Mouse (Mus musculus): ENCODE measurements at regions not wholly inside any gene's neighbourhood (a gene's known extent, or its start where the extent isn't known, plus 50 kb on each side); places are given as distances from the start of the nearest gene placed in this dataset.

DNA sequence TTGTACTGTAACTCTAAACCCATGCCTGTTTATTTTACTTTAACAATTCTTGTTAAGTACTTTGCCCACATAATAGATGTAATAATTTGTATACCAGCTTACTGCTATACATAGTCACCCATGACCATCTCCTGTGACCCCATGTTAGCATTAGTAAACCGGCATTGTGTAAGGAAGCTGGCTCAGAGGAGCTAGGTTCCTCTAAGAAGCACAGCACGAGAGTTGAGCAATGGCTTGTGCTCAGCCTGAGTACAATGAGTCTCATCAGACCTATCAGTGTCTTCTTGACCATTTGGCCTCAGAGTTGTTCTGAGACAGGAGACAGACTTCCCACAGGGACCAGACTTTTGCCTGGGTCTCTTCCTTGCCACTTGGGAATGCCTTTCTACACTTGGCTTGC is 279.6 kb downstream of the Maf start:
- no peak for DNase-seq (ENCODE audit: low read depth)

DNA sequence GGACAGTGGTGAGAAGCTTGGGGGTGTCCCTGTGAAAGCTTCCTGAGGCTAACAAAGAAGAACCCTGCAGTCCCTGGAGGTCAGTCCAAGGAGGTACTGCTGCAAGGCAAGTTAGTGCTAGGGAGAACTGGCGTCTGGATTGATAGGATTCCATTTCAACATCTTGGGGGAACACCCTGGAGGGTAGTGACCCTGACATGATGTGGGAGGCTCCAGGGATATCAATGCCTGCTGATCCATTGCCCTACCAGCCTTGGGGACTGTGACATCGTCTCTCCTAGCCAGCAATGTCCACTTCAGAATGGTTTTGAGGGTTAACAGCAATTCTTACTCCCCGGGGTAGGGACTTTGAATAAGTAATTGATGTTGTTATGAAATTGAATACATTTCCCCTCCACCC is 280.1 kb downstream of the Maf start:
- no peak for DNase-seq (ENCODE audit: low read depth)

DNA sequence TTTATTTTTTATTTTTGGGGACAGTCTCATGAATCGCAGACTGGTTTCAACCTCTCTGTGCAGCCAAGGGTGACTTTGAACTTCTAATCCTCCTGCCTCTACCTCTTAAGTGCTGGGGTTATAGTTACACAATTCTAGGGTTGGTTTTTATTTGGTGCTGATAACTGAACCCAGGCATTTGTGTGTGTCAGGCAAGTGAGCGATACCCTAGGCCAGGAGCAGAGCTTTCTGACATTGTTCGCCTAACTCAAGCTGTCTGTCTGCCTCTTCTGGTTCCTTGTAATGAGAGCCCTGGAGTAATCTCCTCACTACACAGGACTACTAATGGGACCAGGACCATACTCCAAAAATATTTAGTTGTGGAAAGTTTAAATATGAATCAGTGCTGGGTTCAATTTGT is 281.1 kb downstream of the Maf start:
- DNase-seq (ENCODE audit: low read depth) = no peak

DNA sequence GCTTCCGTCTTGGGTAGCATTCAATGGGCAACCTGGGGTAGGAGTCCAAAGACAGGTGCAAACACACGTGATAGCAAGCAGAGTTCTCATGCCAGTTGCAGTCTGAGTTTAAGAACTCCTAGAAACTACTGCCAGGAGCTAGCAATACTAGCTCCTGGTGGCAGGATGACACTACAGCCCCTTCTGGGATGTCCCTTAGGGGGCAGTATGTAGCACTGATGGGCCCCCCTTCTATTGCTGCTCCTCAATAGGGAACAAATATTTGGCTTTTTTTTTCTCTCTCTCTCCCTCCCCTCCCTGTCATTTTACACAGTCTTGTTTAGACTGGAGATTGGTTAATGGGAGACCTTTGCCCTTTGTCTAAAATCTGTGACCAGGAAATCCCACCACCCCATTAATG is 282.2 kb downstream of the Maf start:
- no peak for DNase-seq (ENCODE audit: low read depth)

DNA sequence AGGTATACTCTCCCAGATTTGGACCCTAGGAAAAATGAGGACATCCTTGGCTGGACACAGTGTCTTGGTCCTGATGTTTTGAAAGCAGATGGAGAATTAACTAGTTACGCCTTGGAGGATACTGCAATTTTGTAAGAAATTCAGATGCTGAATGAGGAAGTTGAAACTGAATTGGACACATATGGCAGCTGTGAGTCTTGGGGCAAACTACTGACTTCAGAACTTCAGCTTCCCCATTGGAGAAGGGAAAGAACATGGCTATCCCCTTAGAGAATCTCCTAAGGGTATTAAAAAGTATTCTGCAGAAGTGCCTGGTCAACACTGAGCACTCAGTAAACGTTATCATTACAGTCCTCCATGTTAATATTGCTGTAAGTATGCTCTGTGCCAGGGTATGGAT is 283.9 kb downstream of the Maf start:
- no peak for DNase-seq (ENCODE audit: low read depth)

DNA sequence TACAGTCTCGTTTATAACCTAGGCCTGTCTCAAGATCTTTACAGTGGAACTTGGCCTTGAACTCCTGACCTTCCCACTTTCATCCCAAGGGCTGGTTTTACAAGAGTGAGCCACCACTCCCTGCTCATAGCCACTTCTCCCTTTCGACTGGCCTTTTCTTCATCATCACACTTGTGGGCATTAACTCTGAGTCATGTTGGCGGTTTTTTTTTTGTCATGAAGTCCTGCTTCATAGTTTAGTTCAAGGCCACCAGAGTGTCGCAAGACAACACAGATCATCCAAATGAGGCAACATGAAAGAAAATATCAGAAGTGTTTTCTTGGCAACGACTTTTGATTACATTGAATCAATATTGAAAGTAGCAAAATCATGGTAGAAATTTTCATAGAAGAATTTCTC is 284.5 kb downstream of the Maf start:
- no peak for DNase-seq (ENCODE audit: low read depth)

DNA sequence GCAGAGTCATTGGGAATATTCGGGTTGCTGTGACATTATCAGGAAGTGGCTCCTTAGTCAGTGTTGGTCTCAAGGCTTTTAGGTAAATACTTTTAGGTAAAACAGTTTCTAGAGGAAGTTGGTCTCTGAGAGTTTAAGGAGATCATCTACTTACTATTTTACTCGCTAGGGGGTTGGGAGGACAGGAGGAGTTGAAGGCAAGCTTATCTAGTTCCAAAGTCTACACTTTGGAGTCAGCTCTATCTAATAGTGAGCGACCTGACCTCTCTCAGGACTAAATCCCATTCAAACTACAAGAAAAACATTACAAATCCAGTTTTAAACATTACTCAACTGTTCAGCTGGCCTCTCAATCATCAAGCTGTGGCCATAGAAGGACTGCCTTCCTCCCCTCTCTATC is 287.1 kb downstream of the Maf start:
- no peak for DNase-seq (ENCODE audit: low read depth)

DNA sequence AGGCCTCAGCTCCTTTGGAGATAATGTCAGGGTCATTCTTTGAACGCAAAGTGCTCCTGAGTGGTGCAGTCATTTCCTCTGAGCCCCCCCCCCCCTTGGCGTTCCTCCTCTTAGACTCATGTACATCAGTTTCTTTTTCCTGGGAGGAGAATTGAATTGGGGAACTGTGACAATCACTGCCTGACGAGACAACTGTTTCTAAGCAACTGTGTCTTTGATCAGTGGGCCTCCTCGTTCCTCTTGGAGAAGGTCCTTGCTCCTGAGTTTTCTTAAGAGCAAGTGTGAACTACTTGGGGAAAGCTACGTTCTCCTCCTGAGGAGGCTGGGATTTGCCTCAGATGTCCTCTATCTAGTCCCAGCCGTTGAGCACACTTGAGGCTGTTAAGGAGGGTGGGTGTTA is 287.5 kb downstream of the Maf start:
- no peak for DNase-seq (ENCODE audit: low read depth)

DNA sequence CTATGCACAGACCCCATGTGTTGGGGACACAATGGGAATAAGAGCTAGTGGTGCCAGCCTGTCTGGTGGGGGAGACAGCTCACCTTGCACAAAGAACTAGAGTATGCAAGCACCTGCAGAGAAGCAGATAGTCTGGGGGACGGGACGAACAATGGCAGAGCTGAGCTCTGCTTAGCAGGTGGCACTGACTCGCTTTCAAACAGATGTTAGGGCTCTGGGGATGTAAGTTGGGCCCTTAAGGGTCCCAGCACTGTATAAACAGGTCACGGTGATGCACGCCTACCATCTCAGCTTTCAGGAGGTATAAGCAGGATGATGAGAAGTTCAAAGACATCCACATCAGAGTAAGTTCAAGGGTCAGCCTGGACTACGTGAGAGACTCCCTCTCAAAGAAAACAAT is 289.5 kb downstream of the Maf start:
- DNase-seq (ENCODE audit: low read depth) = no peak

DNA sequence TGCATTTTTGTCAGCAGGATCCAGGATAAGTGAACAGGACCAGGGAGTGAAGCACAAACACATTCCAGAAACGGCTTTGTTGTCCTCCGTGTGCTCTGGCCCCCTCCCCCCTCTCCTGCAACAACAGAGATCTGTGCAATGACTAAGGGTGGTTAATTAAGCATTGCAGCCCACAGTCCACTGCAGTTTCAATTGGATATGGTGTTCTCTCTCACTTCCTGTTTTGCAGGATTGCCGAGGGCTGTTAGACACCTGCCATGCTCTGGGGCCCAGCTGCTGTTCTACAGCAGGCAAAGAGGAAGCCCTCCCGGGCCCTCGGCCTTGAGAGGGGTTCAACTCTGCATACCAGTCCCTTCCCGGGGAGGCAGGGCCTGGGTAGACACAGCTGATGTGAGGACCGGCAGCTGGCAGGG is 293.5 kb downstream of the Maf start:
- DNase-seq (ENCODE audit: low read depth) = no peak

DNA sequence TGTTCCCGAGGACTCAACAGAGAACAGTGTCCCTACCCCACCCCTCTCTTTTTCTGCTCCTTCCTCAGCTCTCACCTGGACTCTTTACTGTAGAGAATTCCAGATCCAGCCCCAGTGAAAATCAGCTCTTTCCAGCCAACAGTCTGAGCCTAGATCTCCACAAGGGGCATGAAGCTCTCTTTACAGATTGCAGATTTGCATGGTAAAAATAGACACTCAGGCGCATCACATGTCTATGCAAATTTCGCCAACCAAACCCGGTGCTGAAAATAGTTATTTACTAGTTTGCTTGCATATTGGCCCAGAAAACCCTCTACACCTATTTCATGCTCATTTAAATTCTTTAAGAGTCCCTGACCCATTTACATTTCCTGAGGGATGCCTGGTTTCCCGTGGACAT is 295.8 kb downstream of the Maf start:
- DNase-seq (ENCODE audit: low read depth) = no peak

DNA sequence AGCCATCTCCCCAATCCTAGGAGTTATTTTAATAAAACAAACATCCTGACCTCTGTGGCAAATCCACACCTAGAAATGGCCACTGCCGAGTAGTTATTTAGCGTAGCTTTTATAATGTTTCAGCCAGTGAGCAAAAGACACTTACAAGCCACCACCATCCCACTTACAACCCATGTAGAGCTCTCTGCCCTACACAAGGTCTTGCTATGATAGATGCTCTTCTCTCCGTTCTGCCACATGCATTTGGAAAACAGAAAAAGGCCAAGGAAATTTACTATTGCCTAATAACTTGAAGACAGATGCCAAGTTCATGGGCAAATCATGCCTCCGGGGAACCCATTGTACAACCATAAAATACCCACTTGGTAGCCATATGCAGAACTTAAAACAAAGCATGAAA is 296.5 kb downstream of the Maf start:
- no peak for DNase-seq (ENCODE audit: low read depth)

DNA sequence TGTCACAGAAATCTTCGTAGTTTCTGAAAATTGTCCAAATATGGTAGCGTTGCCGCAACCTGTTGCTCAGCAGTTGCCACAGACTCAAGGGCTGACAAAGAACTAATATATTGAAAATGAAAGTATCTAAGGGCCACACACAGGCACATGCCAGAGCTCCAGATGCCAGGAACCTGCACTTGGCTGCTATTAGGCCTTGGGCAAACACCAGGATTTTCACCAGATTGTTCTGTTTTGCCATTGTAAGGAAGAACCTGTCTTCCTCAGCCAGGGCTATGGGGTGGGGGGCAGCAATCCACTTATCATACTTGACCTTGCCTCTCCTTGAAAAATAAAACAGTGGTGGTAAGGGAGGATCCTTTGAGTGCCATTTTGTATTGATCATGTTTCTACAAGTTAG is 297.4 kb downstream of the Maf start:
- DNase-seq (ENCODE audit: low read depth) = no peak

DNA sequence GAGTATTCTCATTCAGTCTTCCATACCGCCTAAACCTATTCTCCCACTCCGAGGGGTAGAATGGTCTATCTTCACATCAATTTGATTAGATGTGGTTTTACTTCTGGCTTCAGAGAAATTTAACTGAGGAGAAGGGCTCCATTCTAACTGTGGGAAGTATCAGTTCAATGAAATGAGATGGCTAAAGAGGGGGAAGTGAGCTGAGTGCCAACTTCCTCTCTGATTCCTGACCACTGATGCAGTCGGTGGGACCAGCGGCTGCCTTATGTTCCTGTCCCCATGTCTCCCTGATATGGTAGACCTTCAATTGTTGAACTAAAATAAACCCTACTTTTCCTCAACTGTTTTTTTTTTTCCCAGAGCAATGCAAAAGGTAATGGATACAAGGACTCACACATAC is 300.1 kb downstream of the Maf start:
- no peak for DNase-seq (ENCODE audit: low read depth)

DNA sequence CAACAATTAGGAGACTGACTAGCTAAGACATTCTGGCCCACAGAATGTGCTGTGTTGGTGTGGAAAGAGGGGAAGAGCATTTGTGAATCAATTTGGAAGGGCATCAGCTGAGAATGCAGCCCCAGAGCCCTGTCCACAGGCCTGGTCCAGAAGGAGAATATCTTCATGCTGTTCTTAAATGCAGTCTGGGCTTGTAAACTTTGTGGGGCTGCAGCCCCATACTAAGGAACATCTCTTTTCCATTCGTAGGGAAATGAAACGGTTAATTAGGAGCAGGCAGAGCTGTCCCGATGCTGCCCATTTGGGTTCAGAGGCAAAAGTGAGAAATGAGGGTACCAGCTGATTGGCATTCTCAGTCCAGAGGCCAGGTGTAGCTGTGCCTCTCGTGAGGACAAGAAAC is 304.0 kb downstream of the Maf start:
- no peak for DNase-seq (ENCODE audit: low read depth)

DNA sequence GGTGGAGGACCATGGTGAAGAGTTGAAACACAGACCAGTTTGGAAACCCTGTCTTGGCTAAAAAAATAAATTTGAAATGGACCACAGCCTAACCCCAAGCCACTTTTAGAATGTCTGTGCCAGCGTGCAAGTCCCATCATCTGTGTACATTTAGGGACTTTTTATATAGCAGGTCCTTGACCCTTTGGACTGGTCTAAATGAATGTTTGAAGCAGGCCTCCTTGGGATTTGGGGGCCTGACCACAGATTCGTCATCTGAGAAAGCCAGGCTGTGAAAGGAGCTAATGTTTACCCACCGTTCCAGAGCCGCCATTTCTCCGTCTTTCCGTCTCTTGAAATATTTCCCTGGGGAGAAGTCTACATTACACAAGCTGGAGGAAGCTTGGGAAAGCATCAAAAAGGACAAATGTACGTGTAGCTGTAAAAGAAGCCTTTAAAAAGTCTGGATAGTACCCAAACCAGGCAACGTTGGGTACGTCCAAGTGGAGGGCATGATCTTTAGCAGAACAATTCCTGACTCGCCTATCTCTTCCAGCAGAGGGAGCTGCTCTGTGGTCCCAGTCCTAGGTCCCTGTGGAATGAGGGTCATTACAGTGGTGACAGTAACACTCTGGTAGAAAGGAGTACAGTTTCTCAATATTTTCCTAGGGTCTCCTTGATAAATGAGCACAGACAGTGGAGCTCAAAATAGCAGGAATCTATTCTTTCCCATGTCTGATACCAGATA is 305.0 kb downstream of the Maf start:
- no peak for DNase-seq (ENCODE audit: low read depth)

Data from gonadal fat pad, adult 2 months (tissue).